Mouse (Mus musculus) kidney, postnatal 25 days (tissue): ENCODE results near the gene Pla2g4b.

ENCODE experiments used
- DNase-seq, 2 experiments: peaks; one replicate each; pipeline ENCODE4 v3.0.0; 2021; ENCODE audit warnings: mixed read lengths in 2 of 2

The Pla2g4b gene

DNA sequence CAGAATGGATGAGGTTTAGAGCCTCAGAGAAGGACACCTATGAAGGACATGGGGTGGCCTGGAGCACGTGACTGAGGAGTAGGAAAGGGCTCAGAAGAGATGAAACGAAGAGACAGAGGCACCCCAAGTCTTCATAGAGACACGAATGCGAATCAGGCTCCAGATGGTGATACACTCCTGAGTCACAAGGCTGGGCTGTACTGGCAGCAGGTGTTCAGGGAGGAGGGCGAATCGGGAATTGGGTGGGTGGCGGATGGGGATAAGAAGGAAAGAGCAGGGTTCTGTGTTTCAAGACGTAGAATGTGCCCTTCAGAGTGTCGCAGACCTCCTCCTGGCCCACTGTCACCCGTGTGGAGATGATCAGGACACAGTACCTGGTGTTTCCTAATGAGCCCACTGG is 32.0 kb downstream of the Pla2g4b start:
- no peak for DNase-seq

GRCm38 (mm10) chr2:120066224-120066623 is 33.0 kb downstream of the Pla2g4b start:
- peak in 1 of 2 experiments; percentile 23 for DNase-seq

DNA sequence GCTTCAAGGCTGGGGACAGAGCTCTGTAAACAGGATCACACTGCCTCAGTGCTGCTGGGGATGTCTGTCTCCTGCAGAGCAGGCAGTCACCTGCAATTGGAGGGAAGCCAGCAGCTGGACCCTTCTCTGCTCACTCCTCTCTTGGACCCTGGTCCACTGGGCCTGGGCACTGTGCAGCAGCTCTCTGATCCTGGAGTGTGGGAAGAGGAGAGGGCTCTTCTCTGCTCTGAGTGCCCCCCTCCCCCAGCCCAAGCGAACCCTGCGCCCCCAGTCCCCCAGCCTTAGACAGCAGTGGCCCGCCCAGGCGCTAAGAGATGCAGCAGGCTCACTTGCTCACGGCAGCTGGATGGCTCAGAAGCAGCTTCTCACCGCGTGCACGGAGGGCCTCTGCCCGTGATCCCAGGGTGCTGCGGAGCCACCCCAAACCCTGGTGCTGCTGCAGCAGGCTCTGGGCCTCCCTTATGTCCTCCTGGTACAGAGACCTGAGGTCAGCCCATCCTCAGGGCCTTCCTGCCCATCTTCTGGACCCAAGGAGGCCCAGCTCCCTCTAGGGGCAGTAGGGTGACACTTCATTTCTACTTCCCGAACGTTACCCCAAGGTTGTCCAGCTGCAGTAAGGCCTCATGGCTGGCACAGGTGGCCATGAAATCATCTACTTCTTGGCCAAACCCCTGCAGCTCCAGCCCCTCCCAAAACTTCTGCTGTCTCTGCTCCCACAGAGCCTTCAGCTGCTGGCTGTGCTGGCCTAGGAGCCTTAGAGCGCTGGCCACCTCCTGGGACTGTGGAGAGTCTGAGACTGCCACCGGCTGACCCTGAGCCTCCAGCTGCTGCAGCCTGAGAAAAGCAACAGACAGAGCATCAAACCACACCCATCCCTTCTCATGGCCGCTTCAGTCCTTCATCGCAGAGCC is 35.6 kb downstream of the Pla2g4b start:
- peak; percentile 43 to 58 for DNase-seq

- DNase-seq: no peak
Measured at GRCm38 (mm10) chr2:120069466-120069990, 36.3 kb downstream of the Pla2g4b start.

DNA sequence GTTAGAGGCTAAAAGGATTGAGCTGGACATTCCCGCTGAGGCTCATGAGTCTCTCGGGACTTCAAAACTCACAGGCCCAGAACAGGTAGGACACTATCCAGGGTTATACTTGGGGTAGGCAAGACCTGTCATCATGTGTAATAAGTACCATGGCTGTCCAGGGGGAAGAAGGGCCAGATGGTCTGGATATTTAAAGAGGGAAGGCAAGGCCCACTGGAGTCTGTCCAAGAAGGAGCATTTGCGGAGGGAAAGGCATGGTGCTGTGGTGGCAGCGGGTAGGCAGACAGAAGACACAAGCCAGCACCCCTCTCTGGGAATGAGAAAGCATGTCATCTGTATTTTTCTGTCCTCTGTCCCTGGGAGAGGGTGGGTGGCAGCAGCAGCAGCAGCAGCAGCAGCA is 40.9 kb downstream of the Pla2g4b start:
- DNase-seq: no peak

- DNase-seq: peak; percentile 73 to 80
Measured at GRCm38 (mm10) chr2:120076076-120076705, 43.0 kb downstream of the Pla2g4b start.

- DNase-seq: no peak
Measured at GRCm38 (mm10) chr2:120082416-120082815, 49.2 kb downstream of the Pla2g4b start.

DNA sequence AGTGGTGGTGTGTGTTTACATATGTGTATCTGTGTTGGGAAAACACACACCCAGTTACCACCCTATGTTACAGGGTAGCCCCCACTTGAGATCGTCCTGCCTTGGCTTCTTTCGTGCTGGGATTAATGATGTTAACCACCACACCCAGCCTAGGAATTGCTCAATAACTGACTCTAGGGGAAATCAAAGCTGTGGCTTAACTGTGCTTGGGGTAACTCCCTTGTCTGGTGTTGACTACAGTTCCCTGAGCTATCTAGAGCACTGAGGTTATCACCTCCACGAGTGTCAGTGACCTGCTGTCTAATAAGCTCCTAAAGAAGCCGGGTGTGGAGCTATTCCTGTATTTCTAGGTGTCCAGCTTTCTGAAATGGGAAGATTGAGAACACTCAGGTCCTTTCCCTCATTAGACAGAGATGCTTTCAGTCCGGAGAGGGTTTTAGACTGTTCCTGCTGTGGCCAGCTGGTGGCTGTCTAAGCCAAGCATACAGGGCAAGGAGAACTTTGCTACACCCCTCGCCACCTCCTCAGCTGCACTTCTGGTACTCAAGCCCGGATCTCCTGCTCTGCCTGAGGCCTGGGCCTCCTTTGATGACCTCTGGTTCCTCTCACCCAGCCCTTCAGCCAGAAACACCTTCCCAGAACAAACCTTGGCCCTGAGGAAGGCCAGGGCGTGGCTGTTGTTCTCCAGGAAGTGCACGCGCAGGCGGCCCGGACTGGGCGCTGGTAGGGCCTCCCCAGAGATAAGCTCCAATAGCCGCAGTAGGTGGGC is 51.6 kb downstream of the Pla2g4b start:
- peak; percentile 54 to 61 for DNase-seq

DNA sequence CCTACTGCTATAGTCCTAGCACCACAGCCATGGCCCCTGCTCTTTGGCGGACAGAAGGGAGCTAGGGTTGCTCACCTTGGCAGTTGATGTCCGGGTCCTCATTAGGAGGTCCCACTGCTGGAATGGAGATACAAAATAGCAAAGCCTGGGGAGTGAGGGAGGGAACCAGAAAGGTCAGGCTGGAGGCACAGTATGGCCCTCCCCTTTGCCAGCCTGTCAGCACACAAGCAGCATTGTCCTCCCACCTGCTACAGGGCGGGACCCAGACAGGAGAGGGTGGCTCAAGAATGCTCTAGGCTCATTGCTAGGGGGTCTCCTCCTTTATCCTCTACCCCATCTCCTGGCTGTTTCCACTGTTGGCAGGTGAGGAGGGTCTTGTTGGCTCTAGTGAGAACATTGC is 52.8 kb downstream of the Pla2g4b start:
- DNase-seq: no peak

DNA sequence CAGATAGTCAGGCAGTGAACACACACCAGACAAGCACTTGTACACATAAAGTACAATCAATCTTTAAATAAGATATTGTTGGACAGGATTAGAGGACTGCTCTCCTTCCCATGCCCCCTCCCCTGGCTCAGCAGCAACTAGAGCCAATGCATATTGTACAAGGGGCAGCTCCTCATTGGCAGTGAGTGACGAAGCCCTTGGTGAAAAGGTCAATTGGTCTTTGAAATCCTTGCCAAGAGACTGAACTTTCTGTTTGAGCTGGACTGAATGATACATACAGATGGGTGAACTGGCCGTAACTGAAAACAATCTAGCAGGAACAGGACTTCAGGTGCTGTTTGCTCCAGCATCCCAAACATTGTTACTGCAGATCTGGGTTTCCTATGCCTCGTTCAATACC is 54.2 kb downstream of the Pla2g4b start:
- DNase-seq: no peak

GRCm38 (mm10) chr2:120087897-120088296 is 54.7 kb downstream of the Pla2g4b start:
- no peak for DNase-seq

DNA sequence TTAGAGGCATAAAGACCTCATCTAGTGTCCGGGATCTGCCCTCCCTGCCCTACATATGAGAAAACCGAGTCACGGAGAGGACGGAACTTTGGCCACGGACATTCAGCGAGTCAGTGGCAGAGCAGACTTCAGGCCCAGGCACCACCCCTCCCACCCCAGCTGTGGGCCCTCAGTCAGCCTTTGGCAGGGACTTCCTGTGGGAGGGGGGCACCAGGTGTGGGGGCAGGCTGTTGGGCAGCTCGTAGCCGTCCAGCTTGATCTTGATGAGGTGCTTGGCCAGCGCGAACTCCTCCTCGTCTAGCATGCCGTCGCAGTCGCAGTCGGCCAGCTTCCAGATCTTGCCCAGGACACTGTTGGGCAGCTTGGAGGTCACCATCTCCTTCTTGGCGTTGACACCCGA is 57.8 kb downstream of the Pla2g4b start:
- DNase-seq: no peak
